Mouse (Mus musculus): ENCODE results near the gene Bscl2. TPM values are rescaled to one million over a fixed set of nuclear protein-coding genes. Genes with fewer than 3 reads are reported as not detected.
A peak's percentile ranks its signal among the peaks of the same experiment; 100 is the strongest.

Gene Bscl2
- polyA plus RNA-seq (2012; rRNA removed) = 19.7 and 26.5 TPM in 2 replicates
- polyA plus RNA-seq (2014; fragmentation: Nextera tagmentation; extraction: Ambion mirVana) = 23.6 and 25.2 TPM in 2 replicates

GRCm38 (mm10) chr19:8837251-8837791 lies at the start of gene Bscl2:
Gene Bscl2, plus strand, starts transcription at chr19:8837467.
- Histone ChIP-seq H3K4me2 (ENCODE audit: low read depth) (peak within 1 kb of the TSS; percentile 90), H3K4me1 (replicated peaks; ENCODE audit: control insufficient read depth in 2 of 2, insufficient read depth in 2 of 2, low read length in 1 of 2) (peaks cover 4 to 28% of the 10 kb centered on the region in 2 experiments), H3K9ac (replicated peaks) (peak within 1 kb of the TSS; percentile 78), H3K4me3 (ENCODE audit: insufficient read depth in 1 of 2, low read depth in 2 of 2, low read length in 2 of 2) (peak within 1 kb of the TSS; percentile 60 to 62), H3K36me3 (replicated peaks; ENCODE audit: control insufficient read depth, insufficient read depth, low read depth) (peaks cover 27% of the 10 kb centered on the region), H3K9me3 (ENCODE audit: control insufficient read depth, low read length) (no peaks in the 10 kb centered on the region), H3K27me3 (ENCODE audit: control insufficient read depth, insufficient read depth, low read length) (no peaks in the 10 kb centered on the region), H3K27ac (peak within 1 kb of the TSS; percentile 30)
- DNase-seq (ENCODE audit: low read depth in 3 of 3, low spot score in 3 of 3) (peak; percentile 60 to 71 (median 65)), ATAC-seq (ENCODE audit: insufficient read depth) (peak; percentile 74)
- 0 out of 2 replicates have a peak, but pooled peaks have one; percentile 23 for TF ChIP-seq EP300 (IDR thresholded peaks at IDR 0.05; ENCODE audit: low read depth)
- peak; percentile 73 for TF ChIP-seq CTCF (IDR thresholded peaks at IDR 0.05; ENCODE audit: low read depth)
- WGBS (ENCODE audit: insufficient replicate concordance) = 1% methylated on average over 38 of the region's 38 CpGs

DNA sequence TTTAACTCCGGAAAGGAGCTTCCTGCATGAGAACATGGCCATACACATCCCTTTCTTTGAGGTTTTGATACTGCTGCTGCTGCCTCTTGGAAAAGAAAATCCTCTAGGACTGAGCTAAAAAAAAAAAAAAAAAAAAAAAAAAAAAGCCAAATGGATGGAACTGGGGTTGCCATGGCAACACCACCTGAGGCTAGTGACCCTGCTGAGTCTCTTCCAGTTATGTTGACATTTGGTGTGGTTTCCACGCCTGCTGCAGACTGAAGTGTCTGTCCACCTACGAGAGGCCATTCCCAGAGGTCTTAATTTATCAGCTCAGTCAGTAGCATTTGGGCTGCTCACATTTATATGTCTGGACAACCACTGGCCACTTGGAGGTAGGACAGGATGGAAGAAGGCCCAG lies 48.7 kb upstream of the Bscl2 start:
- 46% methylated on average over 3 of the region's 3 CpGs for WGBS (ENCODE audit: insufficient replicate concordance)
- Histone ChIP-seq H3K9me3 (ENCODE audit: control insufficient read depth, low read length) (no peaks in the 10 kb centered on the region), H3K4me1 (replicated peaks; ENCODE audit: control insufficient read depth in 2 of 2, insufficient read depth in 2 of 2, low read length in 1 of 2) (peaks cover 8% of the 10 kb centered on the region in 2 experiments), H3K36me3 (replicated peaks; ENCODE audit: control insufficient read depth, insufficient read depth, low read depth) (peaks cover 9% of the 10 kb centered on the region), H3K27me3 (ENCODE audit: control insufficient read depth, insufficient read depth, low read length) (no peaks in the 10 kb centered on the region), H3K9ac (replicated peaks) (no peak overlapping the region), H3K4me2 (ENCODE audit: low read depth) (no peak overlapping the region), H3K27ac (no peak overlapping the region), H3K4me3 (ENCODE audit: insufficient read depth in 1 of 2, low read depth in 2 of 2, low read length in 2 of 2) (no peak overlapping the region)
- TF ChIP-seq CTCF (IDR thresholded peaks at IDR 0.05; ENCODE audit: low read depth) = no peak
- TF ChIP-seq EP300 (IDR thresholded peaks at IDR 0.05; ENCODE audit: low read depth) = no peak
- no peak for ATAC-seq (ENCODE audit: insufficient read depth)
- no peak for DNase-seq (ENCODE audit: low read depth in 3 of 3, low spot score in 3 of 3)

DNA sequence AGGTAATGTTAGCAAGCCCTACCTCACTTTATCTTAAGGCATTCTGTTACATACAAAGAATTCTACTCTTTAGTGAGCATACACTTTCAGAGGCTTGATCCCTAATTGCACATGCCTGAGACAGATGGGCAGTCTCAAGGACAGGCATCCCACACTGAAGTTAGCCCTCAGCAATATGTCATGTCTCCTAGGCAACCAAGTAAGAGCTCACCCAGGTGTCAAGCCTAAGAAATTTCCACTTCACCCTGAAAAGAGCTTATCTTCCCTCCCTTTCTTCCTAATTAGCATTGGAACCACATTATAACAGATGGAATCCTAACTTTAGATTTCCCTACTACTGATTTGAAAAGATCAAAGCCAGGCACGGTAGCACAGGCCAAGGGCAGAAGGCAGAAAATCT lies 48.1 kb upstream of the Bscl2 start:
- WGBS (ENCODE audit: insufficient replicate concordance) = 69% methylated on average over 1 of the region's 1 CpGs
- no peak for DNase-seq (ENCODE audit: low read depth in 3 of 3, low spot score in 3 of 3)
- H3K9ac ChIP-seq (replicated peaks) = no peak overlapping the region
- no peak overlapping the region for H3K27ac ChIP-seq
- H3K36me3 ChIP-seq (replicated peaks; ENCODE audit: control insufficient read depth, insufficient read depth, low read depth) = peaks cover 16% of the 10 kb centered on the region
- TF ChIP-seq EP300 (IDR thresholded peaks at IDR 0.05; ENCODE audit: low read depth) = no peak
- TF ChIP-seq CTCF (IDR thresholded peaks at IDR 0.05; ENCODE audit: low read depth) = no peak
- H3K4me1 ChIP-seq (replicated peaks; ENCODE audit: control insufficient read depth in 2 of 2, insufficient read depth in 2 of 2, low read length in 1 of 2) = peaks cover 8% of the 10 kb centered on the region in 2 experiments
- H3K4me3 ChIP-seq (ENCODE audit: insufficient read depth in 1 of 2, low read depth in 2 of 2, low read length in 2 of 2) = no peak overlapping the region
- ATAC-seq (ENCODE audit: insufficient read depth) = no peak
- H3K9me3 ChIP-seq (ENCODE audit: control insufficient read depth, low read length) = no peaks in the 10 kb centered on the region
- H3K4me2 ChIP-seq (ENCODE audit: low read depth) = no peak overlapping the region
- H3K27me3 ChIP-seq (ENCODE audit: control insufficient read depth, insufficient read depth, low read length) = no peaks in the 10 kb centered on the region

DNA sequence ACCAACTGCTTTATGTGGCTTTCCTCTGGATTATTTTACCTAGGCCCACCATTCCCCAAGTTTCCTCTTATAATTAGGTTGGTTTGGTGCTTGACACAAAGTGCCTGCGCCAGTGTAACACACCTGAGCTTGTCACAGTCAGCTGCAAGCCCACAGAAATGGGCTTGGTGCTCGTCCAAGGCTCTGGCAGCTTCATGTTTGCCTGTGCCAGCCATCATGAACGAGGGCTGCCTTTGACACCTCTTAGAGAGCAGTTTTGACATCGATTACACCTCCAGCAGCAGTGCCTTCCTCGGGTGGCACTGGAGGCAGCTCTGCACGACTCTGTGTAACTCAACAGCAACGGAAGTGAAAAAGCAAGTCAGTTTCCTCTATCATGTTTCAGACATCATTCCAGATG lies 47.1 kb upstream of the Bscl2 start:
- Histone ChIP-seq H3K9me3 (ENCODE audit: control insufficient read depth, low read length) (no peaks in the 10 kb centered on the region), H3K27me3 (ENCODE audit: control insufficient read depth, insufficient read depth, low read length) (no peaks in the 10 kb centered on the region), H3K4me3 (ENCODE audit: insufficient read depth in 1 of 2, low read depth in 2 of 2, low read length in 2 of 2) (no peak overlapping the region), H3K4me2 (ENCODE audit: low read depth) (no peak overlapping the region), H3K36me3 (replicated peaks; ENCODE audit: control insufficient read depth, insufficient read depth, low read depth) (peaks cover 24% of the 10 kb centered on the region), H3K9ac (replicated peaks) (no peak overlapping the region), H3K27ac (no peak overlapping the region), H3K4me1 (replicated peaks; ENCODE audit: control insufficient read depth in 2 of 2, insufficient read depth in 2 of 2, low read length in 1 of 2) (peaks cover 4 to 6% of the 10 kb centered on the region in 2 experiments; a peak in 3 of 4 replicates)
- DNase-seq (ENCODE audit: low read depth in 3 of 3, low spot score in 3 of 3) = no peak
- no peak for ATAC-seq (ENCODE audit: insufficient read depth)
- WGBS (ENCODE audit: insufficient replicate concordance) = 60% methylated on average over 7 of the region's 7 CpGs
- TF ChIP-seq EP300 (IDR thresholded peaks at IDR 0.05; ENCODE audit: low read depth) = no peak
- TF ChIP-seq CTCF (IDR thresholded peaks at IDR 0.05; ENCODE audit: low read depth) = no peak

DNA sequence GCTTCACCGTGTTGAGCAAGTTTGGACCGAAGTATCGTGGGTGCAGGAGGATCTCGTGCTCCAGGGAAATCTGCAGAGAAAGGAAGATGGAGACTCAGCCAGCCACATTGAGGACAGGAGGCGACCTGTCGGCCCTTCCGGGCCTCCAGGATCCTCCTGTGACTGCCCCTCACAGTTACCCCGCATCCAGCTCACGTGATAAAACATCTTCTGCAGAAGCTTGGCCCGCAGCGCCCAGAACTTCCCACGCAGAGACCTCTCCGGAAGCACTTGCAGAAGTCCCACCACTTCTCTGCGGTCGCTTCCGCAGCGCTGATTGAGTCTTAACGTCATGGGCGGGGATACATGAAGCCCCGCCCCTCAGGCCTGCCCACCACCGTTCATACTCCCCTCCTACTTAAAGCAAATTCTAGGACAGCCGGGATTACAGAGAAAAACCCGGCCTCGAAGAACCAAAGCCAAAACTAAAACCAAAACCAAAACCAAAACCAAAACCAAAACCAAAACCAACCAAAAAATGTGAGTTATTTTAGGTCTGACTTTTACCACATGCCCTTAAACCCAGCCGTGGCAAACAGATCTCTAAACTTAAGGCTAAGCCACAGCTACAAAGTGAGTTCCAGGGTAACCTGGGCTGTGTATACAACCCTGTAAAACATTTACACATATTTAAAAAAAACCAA lies 38.9 kb upstream of the Bscl2 start, which contains the start of gene Polr2g:
TSS of gene Polr2g (minus strand) at position 314 of the 683 bp plus-strand sequence.
- Histone ChIP-seq H3K27ac (peak within 1 kb of the TSS; percentile 59), H3K4me1 (replicated peaks; ENCODE audit: control insufficient read depth in 2 of 2, insufficient read depth in 2 of 2, low read length in 1 of 2) (peaks cover 14 to 16% of the 10 kb centered on the region in 2 experiments), H3K9ac (replicated peaks) (peak within 1 kb of the TSS; percentile 68), H3K36me3 (replicated peaks; ENCODE audit: control insufficient read depth, insufficient read depth, low read depth) (peaks cover 18% of the 10 kb centered on the region), H3K9me3 (ENCODE audit: control insufficient read depth, low read length) (no peaks in the 10 kb centered on the region), H3K4me3 (ENCODE audit: insufficient read depth in 1 of 2, low read depth in 2 of 2, low read length in 2 of 2) (peak within 1 kb of the TSS; percentile 74 to 98), H3K4me2 (ENCODE audit: low read depth) (peak within 1 kb of the TSS; percentile 87), H3K27me3 (ENCODE audit: control insufficient read depth, insufficient read depth, low read length) (no peaks in the 10 kb centered on the region)
- peak; percentile 55 for ATAC-seq (ENCODE audit: insufficient read depth)
- peak; percentile 82 to 86 (median 85) for DNase-seq (ENCODE audit: low read depth in 3 of 3, low spot score in 3 of 3)
- TF ChIP-seq EP300 (IDR thresholded peaks at IDR 0.05; ENCODE audit: low read depth) = peak; percentile 17; the same call in 1 of the 2 replicates
- no peak for TF ChIP-seq CTCF (IDR thresholded peaks at IDR 0.05; ENCODE audit: low read depth)
- under 1% methylated on average over 25 of the region's 25 CpGs for WGBS (ENCODE audit: insufficient replicate concordance)

All from liver, embryonic 14.5 days (tissue).